Mouse (Mus musculus) urinary bladder, postnatal 14 days (tissue): ENCODE data around the gene Ptpn5.
A peak's percentile ranks its signal among the peaks of the same experiment; 100 is the strongest.

Source experiments
- DNase-seq: peaks from one replicate; pipeline ENCODE4 v3.0.0; 2021; ENCODE audit warnings: low spot score

The Ptpn5 gene

GRCm38 (mm10) chr7:47133331-47133730 is at the start of gene Ptpn5:
TSS of gene Ptpn5 (minus strand) at chr7:47133684.
- DNase-seq, result no peak

DNA sequence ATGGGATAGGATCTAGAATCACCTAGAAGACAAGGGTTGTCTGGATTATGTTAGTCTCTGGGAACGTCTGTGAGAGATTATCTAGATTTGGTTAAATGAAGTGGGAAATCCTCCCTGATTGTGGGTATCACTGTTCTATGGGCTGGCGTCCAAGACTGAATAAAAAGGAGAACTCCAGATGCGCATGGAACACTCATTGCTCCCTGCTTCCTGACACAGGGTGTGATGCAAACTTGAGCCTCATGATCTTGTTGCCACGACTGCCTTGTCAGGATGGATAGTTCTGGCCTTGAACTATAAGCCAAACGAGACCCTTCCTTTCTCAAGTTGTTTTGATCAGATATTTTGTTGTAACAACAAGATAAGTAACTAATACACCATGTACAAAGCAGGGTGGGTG is 37.3 kb upstream of the Ptpn5 start:
- DNase-seq, result no peak

GRCm38 (mm10) chr7:47165028-47165427 is 31.5 kb upstream of the Ptpn5 start:
- DNase-seq, result no peak

GRCm38 (mm10) chr7:47163203-47163602 is 29.7 kb upstream of the Ptpn5 start:
- DNase-seq, result no peak

GRCm38 (mm10) chr7:47158451-47158850 is 25.0 kb upstream of the Ptpn5 start:
- DNase-seq, result no peak

DNA sequence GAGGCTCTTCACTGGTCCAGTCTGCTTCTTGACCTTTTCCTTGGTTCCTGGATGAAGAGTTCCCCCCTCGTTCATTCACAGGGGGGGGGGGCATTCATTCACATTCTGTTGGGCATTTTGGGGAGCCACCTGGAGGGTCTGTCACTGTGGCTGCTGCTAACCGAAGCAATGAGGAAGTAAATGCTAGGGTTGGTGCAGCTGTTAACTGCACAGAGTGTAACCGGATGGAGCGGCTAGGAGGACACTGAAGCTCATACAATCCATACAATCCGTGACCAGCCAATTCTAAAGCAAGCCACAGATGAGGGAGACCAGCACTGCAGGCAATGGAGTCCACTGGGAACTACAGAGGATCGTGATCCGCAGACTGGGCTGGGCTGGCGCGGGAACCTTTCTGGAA is 24.3 kb upstream of the Ptpn5 start:
- no peak for DNase-seq

DNA sequence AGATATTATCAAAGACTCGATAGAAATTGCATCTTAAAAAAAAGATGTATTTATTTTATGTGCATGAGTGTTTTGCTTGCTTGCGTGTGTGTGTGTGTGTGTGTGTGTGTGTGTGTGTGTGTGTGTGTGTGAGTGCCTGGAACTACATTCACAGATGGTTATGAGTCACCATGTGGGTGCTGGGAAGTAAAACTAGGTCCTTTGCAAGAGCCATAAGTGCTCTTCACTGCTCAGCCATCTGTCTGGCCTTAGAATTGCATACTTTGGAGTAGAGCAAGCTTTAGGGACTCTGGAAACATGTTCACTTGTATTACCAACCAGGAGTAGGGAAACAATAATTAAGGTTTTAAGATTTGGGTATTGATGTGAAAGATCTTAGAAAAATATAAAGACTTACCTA is 22.4 kb upstream of the Ptpn5 start:
- DNase-seq, result no peak

- no peak for DNase-seq
Measured at GRCm38 (mm10) chr7:47155396-47155795, 21.9 kb upstream of the Ptpn5 start.

DNA sequence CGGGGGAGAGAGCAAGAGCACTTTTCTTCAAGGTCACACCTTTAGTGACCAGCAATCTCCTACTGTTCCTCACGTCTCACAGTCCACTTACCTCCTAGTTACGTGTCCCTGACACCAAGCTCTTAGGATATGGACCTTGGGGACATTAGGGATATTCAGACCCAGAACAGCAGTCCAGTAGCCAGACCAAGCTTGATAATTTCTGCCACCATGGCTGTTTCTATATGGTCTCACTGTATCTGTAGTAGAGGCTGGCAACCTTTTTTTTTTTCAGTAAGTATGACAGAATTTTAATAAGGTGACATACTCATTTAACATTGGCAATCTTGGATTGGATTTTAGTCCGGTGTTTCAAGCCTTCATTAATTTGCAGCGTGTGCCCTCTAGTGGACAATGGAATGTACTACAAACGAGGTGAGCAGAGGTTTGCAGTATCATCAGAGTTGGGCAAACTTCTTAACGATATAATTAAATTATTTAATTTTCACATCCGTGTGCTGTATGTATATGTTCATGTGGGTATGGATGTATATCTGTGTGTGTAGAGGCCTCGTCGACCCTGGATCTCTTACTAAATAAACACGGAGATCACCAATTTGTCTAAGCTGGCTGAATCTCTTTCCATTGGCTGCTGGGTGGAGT is 17.1 kb upstream of the Ptpn5 start:
- DNase-seq, result peak; percentile 20

DNA sequence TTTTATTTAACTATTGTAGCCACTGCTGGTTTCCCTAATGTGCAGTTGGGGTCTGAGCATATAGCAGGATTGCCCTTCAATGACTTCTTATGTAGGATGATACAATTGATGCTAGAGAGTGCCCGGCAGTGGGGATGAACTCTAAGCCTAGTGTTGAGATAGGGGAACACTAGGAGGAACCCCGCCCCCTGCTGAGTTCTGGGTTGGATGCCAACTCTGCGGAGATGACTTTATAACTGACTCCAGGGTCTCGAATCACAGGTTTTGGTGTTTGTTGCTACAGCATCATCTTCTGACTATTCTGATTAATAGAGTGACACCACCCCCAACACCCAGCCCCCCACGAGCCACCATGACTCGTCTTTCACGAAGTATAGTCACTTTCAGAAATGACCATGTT is 14.8 kb upstream of the Ptpn5 start:
- no peak for DNase-seq

GRCm38 (mm10) chr7:47146034-47146812 is 12.7 kb upstream of the Ptpn5 start:
- peak; percentile 12 for DNase-seq

DNA sequence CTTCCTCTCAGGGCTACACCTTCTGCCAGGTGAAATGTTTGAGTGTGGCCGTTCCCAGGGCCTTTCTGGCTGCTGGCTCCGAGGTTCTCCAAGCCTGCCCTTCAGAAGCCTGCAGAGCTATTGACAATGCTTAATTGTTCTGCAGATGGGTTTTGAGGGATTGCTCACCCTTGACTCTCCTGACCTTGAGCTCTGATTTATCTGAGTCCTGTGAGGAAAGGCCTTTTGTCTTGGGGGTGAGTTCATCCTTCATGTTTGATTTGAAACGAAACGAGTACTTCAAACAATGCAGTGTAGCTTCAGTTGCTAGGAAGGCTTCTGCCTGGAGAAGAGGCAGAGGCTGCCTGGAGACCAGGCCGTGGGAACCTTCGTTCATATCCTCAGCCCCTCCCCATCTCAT is 10.8 kb upstream of the Ptpn5 start:
- no peak for DNase-seq

GRCm38 (mm10) chr7:47139823-47140325 is 6.4 kb upstream of the Ptpn5 start:
- DNase-seq, result no peak

- DNase-seq, result no peak
Measured at GRCm38 (mm10) chr7:47134570-47134969, 1.1 kb upstream of the Ptpn5 start.

DNA sequence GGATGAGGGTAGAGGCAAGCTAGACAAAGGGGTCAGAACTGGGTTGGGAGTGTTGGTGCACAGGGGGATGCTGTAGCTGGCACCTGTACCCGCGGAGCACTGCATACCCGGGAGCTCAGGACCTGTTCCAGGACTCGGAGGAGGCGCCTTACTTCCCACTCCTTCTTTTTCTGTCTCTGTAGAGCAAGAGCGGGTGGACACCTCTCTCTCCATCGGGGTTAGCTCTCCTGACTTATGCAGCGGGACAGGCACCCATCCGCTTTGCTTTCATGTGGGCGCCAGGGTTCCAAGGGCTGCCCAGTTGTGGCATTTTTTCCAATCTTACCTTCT is 588 bp downstream of the Ptpn5 start:
- no peak for DNase-seq

DNA sequence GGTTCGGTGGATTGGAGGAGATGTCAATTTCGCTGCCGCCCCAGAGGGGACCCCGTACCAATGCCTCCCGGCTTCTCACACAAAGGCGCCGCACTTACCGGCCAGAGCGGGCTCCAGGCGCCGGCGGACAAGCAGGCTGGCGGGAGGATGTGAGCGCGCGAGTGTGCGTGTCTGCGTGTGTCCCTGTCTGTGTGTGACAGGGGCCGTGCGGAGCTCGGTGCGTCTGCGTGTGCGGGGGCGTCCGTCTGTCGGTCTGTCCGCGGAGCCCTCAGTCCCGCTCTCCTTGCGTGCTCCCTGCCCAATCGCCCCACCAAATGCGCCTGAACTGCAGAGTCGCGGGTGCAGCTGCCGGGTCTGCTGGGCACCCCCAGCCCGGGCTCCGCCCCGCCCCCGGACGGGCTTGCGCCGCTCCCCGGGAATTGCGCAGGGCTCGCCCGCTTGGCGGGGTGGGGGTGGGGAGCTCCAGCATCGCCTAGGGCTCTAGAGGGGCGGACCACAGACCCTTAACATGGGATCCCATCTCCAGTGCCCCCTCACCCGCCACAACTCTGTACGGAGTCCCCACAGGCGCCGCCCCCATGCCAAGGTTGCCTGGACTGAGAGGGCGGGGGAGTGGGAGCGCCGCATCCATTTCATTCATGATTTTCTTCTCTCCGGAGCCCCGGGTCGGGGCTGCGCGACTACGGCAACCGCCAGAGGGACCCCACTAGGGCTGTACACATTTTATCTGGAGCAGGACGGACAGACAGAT is 1.1 kb downstream of the Ptpn5 start:
- DNase-seq, result no peak

DNA sequence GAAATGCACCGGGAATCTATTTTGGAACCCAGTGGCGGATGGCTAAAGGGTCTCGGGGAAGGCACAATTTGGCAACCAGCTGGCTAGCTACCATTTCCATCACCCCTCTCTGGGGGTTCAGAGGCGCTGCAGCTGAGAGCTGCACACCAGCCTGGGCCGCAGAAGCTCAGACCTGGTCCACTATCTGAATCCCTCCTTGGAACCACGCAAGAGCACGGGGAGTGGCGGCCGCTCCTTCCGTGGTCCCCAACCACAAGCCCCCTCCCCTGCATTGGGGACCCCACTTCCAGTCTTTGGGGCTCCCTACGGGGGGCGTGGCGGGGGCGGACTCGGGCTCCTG is 1.7 kb downstream of the Ptpn5 start:
- DNase-seq, result no peak

DNA sequence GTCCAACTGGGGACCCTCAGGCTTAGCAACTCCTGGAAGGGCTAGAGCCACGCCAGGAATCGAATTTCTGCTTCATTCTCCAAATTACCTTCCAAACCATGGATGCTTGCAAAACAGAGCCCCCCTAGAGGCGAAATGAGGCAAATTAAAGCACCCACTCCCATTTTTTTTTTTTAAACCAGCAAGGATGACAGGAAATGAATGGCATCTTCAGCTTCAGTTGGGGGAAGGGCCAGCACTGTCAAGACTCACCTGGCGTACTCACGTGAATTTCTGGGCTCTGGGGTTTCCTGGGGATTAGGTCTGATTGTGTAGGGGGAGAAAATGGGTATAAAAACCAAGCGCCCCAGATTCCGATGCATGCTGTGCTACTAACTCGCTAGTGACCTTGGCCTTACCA is 2.2 kb downstream of the Ptpn5 start:
- DNase-seq, result no peak

DNA sequence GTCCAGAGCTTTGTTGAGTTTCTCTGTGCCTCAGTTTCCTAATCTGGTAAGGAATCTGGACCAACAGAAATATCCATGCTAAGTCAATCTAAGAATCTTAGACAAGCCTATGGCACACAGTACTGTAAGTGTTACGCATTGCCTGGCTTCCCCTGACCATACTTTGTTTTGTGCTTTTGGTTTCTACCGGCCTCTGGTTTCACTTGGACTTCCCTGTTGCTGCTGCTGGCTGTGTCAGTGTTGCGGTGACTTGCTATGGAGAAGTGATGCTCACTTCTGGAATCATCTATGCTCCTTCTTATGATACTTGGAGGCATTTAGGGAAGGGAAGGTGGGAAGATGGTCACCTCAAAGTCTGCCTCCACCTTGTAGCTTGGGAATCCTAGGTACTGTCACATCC is 11.5 kb downstream of the Ptpn5 start:
- DNase-seq, result no peak

GRCm38 (mm10) chr7:47116666-47117065 is 16.8 kb downstream of the Ptpn5 start:
- no peak for DNase-seq

DNA sequence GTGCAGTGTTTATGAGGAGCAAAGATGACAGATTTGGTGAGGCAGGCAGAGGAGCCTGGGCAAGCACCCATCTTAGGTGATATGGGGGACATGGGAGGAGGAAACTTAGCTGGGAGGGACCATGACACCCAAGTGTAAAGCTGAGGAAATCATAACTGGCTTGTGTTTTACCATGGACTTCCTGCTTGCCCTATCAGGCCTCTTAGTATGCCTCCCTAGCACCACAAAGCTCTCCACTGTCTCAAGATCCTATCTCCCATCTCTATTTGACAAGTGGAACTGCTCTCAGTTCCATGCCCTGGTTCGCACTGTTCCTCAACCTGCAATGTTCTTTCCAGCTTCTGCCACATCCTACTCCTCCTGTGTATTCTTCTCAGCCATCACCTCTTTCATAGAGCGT is 18.0 kb downstream of the Ptpn5 start:
- DNase-seq, result no peak

GRCm38 (mm10) chr7:47113383-47113782 is 20.1 kb downstream of the Ptpn5 start:
- DNase-seq, result no peak

DNA sequence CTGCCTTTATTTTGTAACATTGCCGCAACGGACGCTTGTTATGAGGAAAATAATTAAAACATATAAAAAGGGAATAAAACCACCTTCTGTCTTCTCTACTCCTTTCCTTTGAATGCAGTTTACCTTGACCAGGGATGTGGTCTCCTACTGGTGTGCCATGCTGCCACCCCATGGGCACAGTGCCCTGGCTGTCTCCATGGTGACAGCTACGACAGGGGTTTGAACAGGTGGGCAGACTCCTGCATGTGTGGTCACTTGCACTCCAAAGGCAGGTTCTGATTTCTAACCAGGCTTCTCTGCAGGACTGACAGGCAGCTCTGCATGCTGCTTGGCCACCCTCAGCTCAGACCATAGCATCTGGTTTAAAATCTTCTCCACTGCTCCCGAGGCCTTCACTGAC is 21.4 kb downstream of the Ptpn5 start:
- no peak for DNase-seq
